Mouse (Mus musculus) neural tube, embryonic 11.5 days (tissue): Measurements from ENCODE around the gene Desi1. TPM values are rescaled to one million over a fixed set of nuclear protein-coding genes. Genes with fewer than 3 reads are reported as not detected.
A peak's percentile ranks its signal among the peaks of the same experiment; 100 is the strongest.

Source experiments
- ATAC-seq: fragments of 200-750 bp; cut with Nextera tagmentation; 2 replicates; pipeline ENCODE4 v1.8.0; 2017; ENCODE audit warnings: moderate number of reproducible peaks, mild to moderate bottlenecking, moderate TSS enrichment, moderate library complexity; ENCODE audit not compliant: insufficient read depth, low FRiP score, low TSS enrichment
- DNase-seq: peaks from one replicate; pipeline ENCODE4 v3.0.0-alpha.2; 2015; ENCODE audit warnings: low spot score
- H3K27ac ChIP-seq: fragments of 300-500 bp; sonication (generic); 2 replicates; pipeline ENCODE4 v1.5.1; 2014; ENCODE audit warnings: low read depth, mild to moderate bottlenecking, low read length
- H3K27me3 ChIP-seq: fragments of 300-500 bp; sonication (generic); 2 replicates; pipeline ENCODE4 v1.6.1; 2014; ENCODE audit warnings: mild to moderate bottlenecking, low read length, mixed read lengths; ENCODE audit not compliant: control insufficient read depth, insufficient read depth
- H3K36me3 ChIP-seq: fragments of 300-500 bp; sonication (generic); 2 replicates; pipeline ENCODE4 v1.6.1; 2014; ENCODE audit warnings: mild to moderate bottlenecking, low read length, moderate library complexity, mixed read lengths; ENCODE audit not compliant: control insufficient read depth, insufficient read depth
- H3K4me1 ChIP-seq: fragments of 300-500 bp; sonication (generic); 2 replicates; pipeline ENCODE4 v1.6.1; 2014; ENCODE audit warnings: low read length, mixed read lengths; ENCODE audit not compliant: control insufficient read depth, insufficient read depth
- H3K4me2 ChIP-seq: fragments of 300-500 bp; sonication (generic); 2 replicates; pipeline ENCODE4 v1.6.1; 2014; ENCODE audit warnings: low read depth, mild to moderate bottlenecking, moderate library complexity
- H3K4me3 ChIP-seq: fragments of 300-500 bp; sonication (generic); 2 replicates; pipeline ENCODE4 v1.5.1; 2014; ENCODE audit warnings: low read depth, low read length
- H3K9ac ChIP-seq: fragments of 300-500 bp; sonication (generic); 2 replicates; pipeline ENCODE4 v1.6.1; 2014; ENCODE audit warnings: mild to moderate bottlenecking, low read length
- H3K9me3 ChIP-seq: fragments of 300-500 bp; sonication (generic); 2 replicates; pipeline ENCODE4 v1.6.1; 2016; ENCODE audit warnings: low read length; ENCODE audit not compliant: control insufficient read depth
- WGBS: fragments of 180-500 bp; shearing (Covaris S2); extraction: QIAGEN DNeasy Blood & Tissue Kit; methylation state at CpG from one replicate; pipeline ENCODE4 v1.1.7; 2014; 5-methylcytosine and 5-hydroxymethylcytosine counted together
- polyA plus RNA-seq: library from polyadenylated mRNA; unstranded; fragments of >200 nt; fragmentation: Nextera tagmentation; extraction: Ambion mirVana; gene quantifications from 2 replicates; pipeline ENCODE4 v1.2.1, GENCODE M21; 2014

Desi1 gene
- polyA plus RNA-seq, 1 experiment from 2014 or later: 45.9 TPM

DNA sequence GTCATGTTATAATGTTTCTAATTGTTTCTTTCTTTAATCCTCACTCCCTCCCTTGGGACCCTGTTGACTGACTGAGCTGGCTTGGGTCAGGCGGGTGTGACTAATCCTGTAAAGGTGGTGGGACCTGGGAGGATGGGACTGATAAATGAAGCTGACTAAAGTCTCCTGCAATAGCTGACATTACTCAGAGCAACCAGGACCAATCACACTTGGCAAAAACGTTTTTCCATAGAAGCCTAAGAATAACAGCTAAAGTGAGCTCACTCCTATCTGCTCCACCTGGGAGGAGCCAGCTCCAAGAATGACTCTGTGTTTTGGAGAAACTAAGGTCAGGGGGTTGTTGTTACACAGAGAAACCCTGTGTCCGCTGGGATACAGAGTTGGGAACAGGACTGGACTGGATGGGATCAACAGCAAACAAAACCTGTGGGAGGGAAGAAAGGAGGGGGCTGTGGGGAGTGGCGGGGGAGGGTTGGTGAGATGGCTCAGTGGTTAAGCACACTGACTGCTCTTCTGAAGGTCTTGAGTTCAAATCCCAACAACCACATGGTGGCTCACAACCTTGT, 68.6 kb downstream of the Desi1 start:
- Histone ChIP-seq H3K9me3 (no peaks in the 10 kb centered on the region), H3K36me3 (no peaks in the 10 kb centered on the region; the same call in 1 of the 2 replicates), H3K27ac (no peak overlapping the region), H3K9ac (no peak overlapping the region), H3K4me3 (no peak overlapping the region), H3K27me3 (no peaks in the 10 kb centered on the region), H3K4me2 (no peak overlapping the region), H3K4me1 (peaks cover 2% of the 10 kb centered on the region; the same call in 1 of the 2 replicates)
- no peak for DNase-seq
- 67% methylated on average over 4 of the region's 4 CpGs for WGBS
- no peak for ATAC-seq

DNA sequence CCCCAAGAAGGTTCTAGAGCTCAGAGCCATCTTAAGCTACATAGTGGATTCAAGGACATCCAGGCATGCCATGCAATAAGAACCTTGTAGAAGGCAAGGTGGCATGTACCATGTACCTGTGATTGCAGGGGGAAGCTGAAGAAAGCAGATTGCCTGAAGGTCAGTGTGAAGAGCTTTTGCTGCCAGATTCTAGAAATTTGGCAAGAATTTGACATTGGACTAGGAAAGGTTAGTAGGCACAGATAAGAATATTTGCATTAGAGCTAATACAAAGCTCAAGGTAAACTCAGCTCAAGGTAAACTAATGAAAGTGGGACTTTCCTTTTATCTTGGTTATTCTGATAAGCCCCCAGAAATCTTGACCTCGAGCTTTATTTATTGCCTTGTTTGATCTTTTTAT, 69.4 kb downstream of the Desi1 start:
- no peak for ATAC-seq
- no peaks in the 10 kb centered on the region; the same call in 1 of the 2 replicates for H3K36me3 ChIP-seq
- H3K4me2 ChIP-seq: no peak overlapping the region
- H3K9ac ChIP-seq: no peak overlapping the region
- 68% methylated on average over 1 of the region's 1 CpGs for WGBS
- peaks cover 2% of the 10 kb centered on the region; the same call in 1 of the 2 replicates for H3K4me1 ChIP-seq
- no peak overlapping the region for H3K27ac ChIP-seq
- DNase-seq: no peak
- no peaks in the 10 kb centered on the region for H3K9me3 ChIP-seq
- no peak overlapping the region for H3K4me3 ChIP-seq
- H3K27me3 ChIP-seq: no peaks in the 10 kb centered on the region

DNA sequence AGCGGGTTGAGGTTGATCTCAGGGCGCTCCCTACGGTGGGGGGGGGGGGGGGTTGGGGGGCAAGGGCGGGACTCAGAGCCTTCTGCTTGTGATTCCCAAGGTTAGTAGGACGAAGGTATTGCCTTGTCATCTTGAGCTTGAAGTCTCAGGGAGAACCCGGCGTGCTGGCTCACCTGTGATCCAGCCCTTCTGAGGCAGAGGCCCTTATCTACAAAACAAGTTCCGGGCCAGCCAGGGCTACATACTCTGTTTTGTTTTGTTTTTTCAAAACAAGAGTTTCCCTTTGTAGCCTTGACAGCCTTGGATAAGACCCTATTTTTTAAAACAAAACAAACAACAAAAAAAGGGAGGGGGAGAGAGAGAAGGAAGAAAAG, 72.6 kb downstream of the Desi1 start:
- Histone ChIP-seq H3K36me3 (no peaks in the 10 kb centered on the region; the same call in 1 of the 2 replicates), H3K27me3 (no peaks in the 10 kb centered on the region), H3K4me3 (peak overlapping the region; percentile 64), H3K9ac (no peak overlapping the region; the same call in 1 of the 2 replicates), H3K4me1 (peaks cover 2% of the 10 kb centered on the region; the same call in 1 of the 2 replicates), H3K4me2 (peak overlapping the region; percentile 100), H3K9me3 (no peaks in the 10 kb centered on the region), H3K27ac (no peak overlapping the region)
- DNase-seq (no peak), ATAC-seq (peak; percentile 28; the same call in 1 of the 2 replicates)
- WGBS: 3% methylated on average over 8 of the region's 8 CpGs

DNA sequence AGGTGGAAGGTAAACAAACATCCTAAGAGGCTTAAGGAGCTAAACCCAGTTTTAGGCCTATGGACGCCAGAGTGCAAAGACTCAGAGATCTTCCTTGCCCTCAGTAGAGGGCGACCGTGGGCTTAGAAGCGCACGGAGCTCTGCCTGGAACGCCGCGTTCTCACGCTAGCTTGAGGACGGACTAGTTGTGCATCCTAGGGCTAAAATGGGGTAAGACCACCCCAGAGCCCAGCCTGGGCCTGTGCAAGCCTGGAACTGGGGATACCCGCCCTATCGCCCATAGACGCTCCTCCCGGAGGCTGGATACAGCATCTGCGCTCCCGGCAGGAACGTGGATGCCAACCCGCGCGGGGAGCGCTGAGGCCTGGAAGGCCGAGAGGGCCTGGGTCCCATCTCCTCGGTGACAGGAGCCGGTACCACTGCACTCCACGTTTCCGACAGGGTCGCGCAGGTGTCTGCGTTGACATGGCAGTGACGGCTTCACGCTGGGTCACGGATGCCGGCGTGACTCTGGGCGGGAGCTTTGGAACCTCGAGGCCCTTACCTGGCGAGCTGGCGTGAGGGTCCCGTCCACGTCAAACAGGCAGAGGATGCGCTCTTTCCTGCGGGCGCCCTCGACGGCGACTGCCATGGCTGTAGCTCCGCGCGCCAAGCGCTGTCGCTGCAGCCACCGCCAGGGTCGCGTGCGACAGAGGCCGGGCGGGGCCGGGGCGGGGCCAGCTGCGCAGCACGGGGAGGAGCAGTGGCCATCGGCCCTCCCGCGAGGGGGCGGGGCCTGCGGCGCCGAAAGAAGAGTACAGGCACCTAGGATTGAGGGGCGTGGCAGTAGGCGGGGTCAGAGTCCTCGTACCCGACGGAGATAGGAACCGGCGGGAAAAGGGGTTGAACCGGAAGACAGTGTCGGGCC, 73.2 kb downstream of the Desi1 start, which contains the start of gene Pmm1:
TSS of gene Pmm1 (minus strand) at position 760 of the 907 bp plus-strand sequence.
- peak within 1 kb of the TSS; percentile 72; the same call in 1 of the 2 replicates for H3K27ac ChIP-seq
- peak within 1 kb of the TSS; percentile 100 for H3K4me2 ChIP-seq
- ATAC-seq (peak; percentile 93), DNase-seq (peak; percentile 99)
- no peaks in the 10 kb centered on the region; the same call in 1 of the 2 replicates for H3K36me3 ChIP-seq
- peak within 1 kb of the TSS; percentile 64 for H3K4me3 ChIP-seq
- peak within 1 kb of the TSS; percentile 58 for H3K9ac ChIP-seq
- no peaks in the 10 kb centered on the region for H3K27me3 ChIP-seq
- H3K4me1 ChIP-seq: peaks cover 2% of the 10 kb centered on the region; the same call in 1 of the 2 replicates
- WGBS: under 1% methylated on average over 66 of the region's 77 CpGs
- no peaks in the 10 kb centered on the region for H3K9me3 ChIP-seq

DNA sequence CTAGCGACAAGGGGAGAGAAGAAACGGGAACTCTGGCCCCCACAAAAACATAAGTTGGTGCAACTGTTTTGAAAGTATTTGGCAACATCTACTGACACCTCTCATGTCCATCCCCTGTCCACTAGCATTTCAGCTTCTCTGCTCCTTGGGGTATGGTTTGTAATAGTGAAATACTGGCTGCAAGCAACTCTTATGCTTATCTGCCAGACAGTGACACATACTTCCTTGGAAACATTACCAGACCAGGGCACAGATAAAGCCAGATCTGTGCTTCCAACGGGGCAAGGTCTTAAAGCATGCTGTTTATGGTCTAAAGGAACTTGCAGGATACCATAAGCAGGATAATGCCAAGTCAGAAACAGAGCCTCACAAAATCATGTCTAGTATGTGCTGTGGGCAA, 74.8 kb downstream of the Desi1 start:
- no peak overlapping the region for H3K4me3 ChIP-seq
- H3K27me3 ChIP-seq: no peaks in the 10 kb centered on the region
- no peak for ATAC-seq
- H3K36me3 ChIP-seq: no peaks in the 10 kb centered on the region; the same call in 1 of the 2 replicates
- H3K4me2 ChIP-seq: no peak overlapping the region
- no peak overlapping the region for H3K9ac ChIP-seq
- no peak for DNase-seq
- no peak overlapping the region for H3K27ac ChIP-seq
- H3K4me1 ChIP-seq: peaks cover 2% of the 10 kb centered on the region; the same call in 1 of the 2 replicates
- 85% methylated on average over 3 of the region's 3 CpGs for WGBS
- H3K9me3 ChIP-seq: no peaks in the 10 kb centered on the region

DNA sequence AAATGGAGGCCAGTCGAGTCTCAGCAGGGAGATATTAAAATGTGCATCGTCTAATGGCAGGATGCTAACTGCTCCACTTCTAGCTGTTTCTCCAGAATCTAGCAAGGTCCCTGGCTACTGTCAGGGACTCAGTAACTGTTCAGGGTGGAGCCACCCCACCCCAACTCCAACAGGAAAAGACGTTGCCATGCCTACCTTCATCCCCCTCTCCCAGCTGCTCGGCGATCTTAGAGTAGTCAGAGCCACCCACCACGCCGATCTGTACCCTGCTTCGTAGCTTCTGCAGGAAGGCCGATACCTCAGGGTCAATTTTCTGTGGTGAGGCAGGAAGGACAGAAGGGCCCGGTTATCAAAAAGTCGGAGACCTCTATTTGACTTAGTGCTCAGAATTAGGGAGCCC, 76.1 kb downstream of the Desi1 start:
- WGBS: 87% methylated on average over 11 of the region's 11 CpGs
- ATAC-seq: no peak

DNA sequence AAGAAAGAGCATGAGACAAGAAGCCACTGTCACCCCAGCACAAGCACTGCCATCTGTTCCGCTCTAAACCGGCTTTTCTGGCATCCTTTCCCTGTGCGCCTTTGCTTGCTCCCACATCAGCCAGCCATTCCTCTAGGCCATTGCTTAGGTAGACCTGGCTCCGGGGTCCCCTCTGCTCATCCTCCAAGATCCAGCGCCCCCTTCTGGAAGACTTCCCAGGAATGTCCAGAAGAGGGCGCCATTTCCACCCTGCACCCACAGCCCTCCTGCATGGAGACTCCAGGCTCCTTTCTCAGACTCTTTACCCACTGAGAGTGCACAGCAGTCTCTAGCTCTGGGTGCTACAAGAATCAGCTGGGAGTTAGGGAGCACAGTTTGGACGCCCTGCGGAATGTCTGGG, 77.2 kb downstream of the Desi1 start:
- WGBS: 55% methylated on average over 8 of the region's 8 CpGs
- Histone ChIP-seq H3K4me2 (no peak overlapping the region), H3K4me1 (peaks cover 2% of the 10 kb centered on the region; the same call in 1 of the 2 replicates), H3K27ac (no peak overlapping the region), H3K4me3 (no peak overlapping the region), H3K9ac (no peak overlapping the region), H3K36me3 (no peaks in the 10 kb centered on the region; the same call in 1 of the 2 replicates), H3K9me3 (no peaks in the 10 kb centered on the region), H3K27me3 (no peaks in the 10 kb centered on the region)
- peak; percentile 69 for DNase-seq
- no peak for ATAC-seq

More for the DNA sequence above, 76.1 kb downstream of the Desi1 start:
- Histone ChIP-seq H3K4me2 (no peak overlapping the region), H3K9ac (no peak overlapping the region), H3K36me3 (no peaks in the 10 kb centered on the region; the same call in 1 of the 2 replicates), H3K27me3 (no peaks in the 10 kb centered on the region), H3K9me3 (no peaks in the 10 kb centered on the region), H3K4me1 (peaks cover 2% of the 10 kb centered on the region; the same call in 1 of the 2 replicates), H3K27ac (no peak overlapping the region), H3K4me3 (no peak overlapping the region)
- DNase-seq: no peak

DNA sequence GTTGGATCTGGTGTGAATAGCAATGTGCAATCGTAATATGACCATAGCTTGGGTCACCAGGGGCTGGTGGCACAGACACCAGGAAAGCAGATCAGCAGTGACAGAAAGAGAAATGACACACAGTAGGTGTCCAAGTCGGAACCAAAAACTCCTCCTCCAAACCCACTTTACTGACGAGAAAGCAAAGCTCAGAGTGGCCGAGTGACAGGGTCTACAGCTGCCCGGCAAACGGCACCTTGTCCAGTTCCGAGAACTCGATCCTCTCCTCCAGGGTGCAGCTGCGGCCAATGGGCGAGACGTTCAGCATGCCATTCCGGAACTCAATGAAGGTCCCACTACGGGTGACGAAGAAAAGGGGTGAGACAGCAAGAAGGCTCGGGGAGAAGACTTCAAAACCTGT, 78.2 kb downstream of the Desi1 start:
- Histone ChIP-seq H3K27ac (no peak overlapping the region), H3K9ac (no peak overlapping the region), H3K36me3 (no peaks in the 10 kb centered on the region; the same call in 1 of the 2 replicates), H3K9me3 (no peaks in the 10 kb centered on the region), H3K4me2 (no peak overlapping the region), H3K27me3 (no peaks in the 10 kb centered on the region), H3K4me1 (no peaks in the 10 kb centered on the region), H3K4me3 (no peak overlapping the region)
- ATAC-seq: no peak
- DNase-seq: no peak
- 90% methylated on average over 15 of the region's 15 CpGs for WGBS
